Mouse (Mus musculus) spleen, adult 2 months (tissue): ENCODE data around the gene Cphx2. TPM values are rescaled to one million over a fixed set of nuclear protein-coding genes. Genes with fewer than 3 reads are reported as not detected.
"Not testable (repeated sequence)": the region's sequence is repeated elsewhere in the genome, so short reads cannot be mapped to it uniquely, and the experiment has no call there.

ENCODE experiments used
- DNase-seq, 2 experiments: peaks; one replicate each; pipeline versions ENCODE4 v3.0.0 to v3.0.0-alpha.2; 2012 to 2021; ENCODE audit warnings: low spot score in 2 of 2, low read depth in 1 of 2
- H3K27ac ChIP-seq: fragments of 200-500 bp; 2 replicates; pipeline ENCODE4 v1.5.1; 2012; ENCODE audit warnings: low read length, inconsistent platforms; ENCODE audit not compliant: insufficient read depth
- H3K27me3 ChIP-seq: fragments of 200-500 bp; 2 replicates; pipeline ENCODE4 v1.6.1; 2012; ENCODE audit warnings: mild to moderate bottlenecking, moderate library complexity, low read length, inconsistent platforms; ENCODE audit not compliant: control insufficient read depth, insufficient read depth
- H3K36me3 ChIP-seq: fragments of 200-500 bp; 2 replicates; pipeline ENCODE4 v1.6.1; 2012; ENCODE audit warnings: mild to moderate bottlenecking, low read length, inconsistent platforms; ENCODE audit not compliant: control insufficient read depth, insufficient read depth
- H3K4me1 ChIP-seq: fragments of 200-500 bp; 2 replicates; pipeline ENCODE4 v1.6.1; 2011; ENCODE audit warnings: inconsistent platforms; ENCODE audit not compliant: control insufficient read depth, insufficient read depth, insufficient read length
- H3K4me3 ChIP-seq: fragments of 200-500 bp; 2 replicates; pipeline ENCODE4 v1.5.1; 2011; ENCODE audit warnings: mild to moderate bottlenecking, inconsistent platforms; ENCODE audit not compliant: insufficient read depth, insufficient read length; ENCODE audit errors: extremely low read depth
- WGBS: fragments of 180-500 bp; shearing (Covaris S2); methylation state at CpG from one replicate; pipeline ENCODE4 v1.1.7; 2018; 5-methylcytosine and 5-hydroxymethylcytosine counted together
- polyA plus RNA-seq: library from polyadenylated mRNA; depleted of rRNA; stranded (reverse); fragments of >200 nt; gene quantifications from 2 replicates; pipeline ENCODE4 v1.2.3, GENCODE M21; 2012; rRNA removed

Gene Cphx2
- polyA plus RNA-seq, 1 experiment, result not detected

- H3K4me3 ChIP-seq, DNase-seq, H3K27ac ChIP-seq, H3K4me1 ChIP-seq, H3K36me3 ChIP-seq, H3K27me3 ChIP-seq: not testable (repeated sequence)
- WGBS, result no CpG with 5 or more reads among the region's 5 CpGs
Measured at GRCm38 (mm10) chr14:26076620-26077390, 4.5 kb upstream of the Cphx2 start.

GRCm38 (mm10) chr14:26081997-26082396, 681 bp downstream of the Cphx2 start, which contains the start of gene Cphx3:
TSS of gene Cphx3 (plus strand) at chr14:26082297.
- not testable (repeated sequence) for H3K4me3 ChIP-seq, H3K4me1 ChIP-seq, H3K27ac ChIP-seq, DNase-seq, H3K27me3 ChIP-seq, H3K36me3 ChIP-seq
- WGBS, result no CpG with 5 or more reads among the region's 1 CpGs

- WGBS, result no CpG with 5 or more reads among the region's 3 CpGs
- not testable (repeated sequence) for H3K36me3 ChIP-seq, H3K27ac ChIP-seq, DNase-seq, H3K4me3 ChIP-seq, H3K27me3 ChIP-seq, H3K4me1 ChIP-seq
Measured at GRCm38 (mm10) chr14:26097622-26098021, 16.3 kb downstream of the Cphx2 start.

GRCm38 (mm10) chr14:26118150-26118549, 36.8 kb downstream of the Cphx2 start, which contains the start of gene Duxbl2:
TSS of gene Duxbl2 (plus strand) at chr14:26118349.
- not testable (repeated sequence) for DNase-seq, H3K36me3 ChIP-seq, H3K27me3 ChIP-seq, H3K4me1 ChIP-seq, H3K4me3 ChIP-seq, H3K27ac ChIP-seq
- WGBS, result no CpG with 5 or more reads among the region's 7 CpGs

- H3K27ac ChIP-seq, H3K4me1 ChIP-seq, H3K27me3 ChIP-seq, H3K36me3 ChIP-seq, H3K4me3 ChIP-seq, DNase-seq: not testable (repeated sequence)
- no CpG with 5 or more reads among the region's 18 CpGs for WGBS
Measured at GRCm38 (mm10) chr14:26118550-26119000, 37.3 kb downstream of the Cphx2 start.

- not testable (repeated sequence) for DNase-seq, H3K4me3 ChIP-seq, H3K4me1 ChIP-seq, H3K27me3 ChIP-seq, H3K36me3 ChIP-seq, H3K27ac ChIP-seq
- WGBS, result no CpG with 5 or more reads among the region's 7 CpGs
Measured at GRCm38 (mm10) chr14:26119095-26119494, 37.8 kb downstream of the Cphx2 start.

Other genes starting within 250 kb of the Cphx2 start
- 64.2 and 68.4 TPM in 2 replicates for gene Anxa11, start 239.4 kb upstream of the Cphx2 start, polyA plus RNA-seq
- gene Plac9a, start 178.4 kb upstream of the Cphx2 start, polyA plus RNA-seq, result 1.2 and 1.6 TPM in 2 replicates
- gene Tmem254a, start 153.8 kb upstream of the Cphx2 start, polyA plus RNA-seq, result 2.7 and 3.1 TPM in 2 replicates
- not detected in 2 replicates for gene Cphx1, start 143.2 kb upstream of the Cphx2 start, polyA plus RNA-seq
- gene Duxbl1, start 102.9 kb upstream of the Cphx2 start, polyA plus RNA-seq, result 0.08 and 0.22 TPM in 2 replicates
- 73.5 and 97.8 TPM in 2 replicates for gene Gm9780, start 38.8 kb upstream of the Cphx2 start, polyA plus RNA-seq
- 7.2 and 10.3 TPM in 2 replicates for gene Tmem254c, start 14.2 kb upstream of the Cphx2 start, polyA plus RNA-seq
- not detected in 2 replicates for gene Cphx3, start 781 bp downstream of the Cphx2 start, polyA plus RNA-seq
- 0.19 and 0.33 TPM in 2 replicates for gene Duxbl2, start 36.8 kb downstream of the Cphx2 start, polyA plus RNA-seq
- 13.0 and 17.8 TPM in 2 replicates for gene Plac9b, start 101.0 kb downstream of the Cphx2 start, polyA plus RNA-seq
- gene Tmem254b, start 125.5 kb downstream of the Cphx2 start, polyA plus RNA-seq, result 7.9 and 8.1 TPM in 2 replicates
- not detected in 2 replicates for gene Duxbl3, start 176.4 kb downstream of the Cphx2 start, polyA plus RNA-seq